Mouse (Mus musculus) urinary bladder, adult 18-20 months (tissue): ENCODE data around the gene Pde6g.
A peak's percentile ranks its signal among the peaks of the same experiment; 100 is the strongest.

Experiments
- DNase-seq, 2 experiments: peaks; one replicate each; pipeline ENCODE4 v3.0.0; 2022; ENCODE audit warnings: low spot score in 2 of 2, mixed read lengths in 2 of 2

Gene Pde6g

DNA sequence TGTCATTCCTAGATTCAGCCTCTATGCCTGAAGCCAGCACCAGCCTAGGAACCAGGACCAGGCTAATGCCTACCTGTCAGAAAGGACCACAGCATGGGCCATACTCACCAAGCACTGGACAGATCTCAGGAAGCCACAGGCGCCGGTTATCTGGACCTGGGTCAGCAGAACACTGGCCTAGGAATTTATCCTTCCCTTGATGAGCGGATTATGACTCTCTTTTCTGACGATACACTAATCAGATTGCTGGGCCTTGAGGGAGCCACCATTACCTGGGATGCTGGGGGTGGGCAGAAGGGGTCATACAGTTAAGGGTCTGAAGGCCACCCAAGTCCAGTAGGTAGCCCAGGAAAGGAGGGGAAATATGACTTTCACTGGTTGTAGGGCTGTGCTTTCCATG lies at the start of gene Pde6g:
Gene Pde6g, minus strand, starts transcription at position 195 of the 400 bp plus-strand sequence.
- DNase-seq = no peak

DNA sequence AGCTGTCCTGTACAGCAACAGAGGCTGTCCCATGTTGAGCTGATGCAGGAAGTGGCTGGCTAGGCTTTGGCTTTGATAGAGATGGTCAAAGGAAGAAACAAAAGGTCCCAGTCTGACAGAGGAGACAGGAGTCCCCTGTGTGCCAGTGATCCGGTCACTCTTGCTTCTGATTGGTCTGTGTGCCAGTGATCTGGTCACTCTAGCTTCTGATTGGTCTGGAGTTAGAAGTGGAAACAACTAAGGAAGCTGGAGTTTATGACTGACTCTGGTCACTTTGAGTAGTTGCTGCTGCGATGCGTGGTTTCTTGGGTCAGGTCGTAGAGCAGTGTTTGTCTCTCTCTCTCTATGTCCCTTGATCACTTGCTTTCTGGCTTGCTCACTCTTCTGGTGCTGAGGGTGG lies 48.4 kb upstream of the Pde6g start:
- DNase-seq = no peak

DNA sequence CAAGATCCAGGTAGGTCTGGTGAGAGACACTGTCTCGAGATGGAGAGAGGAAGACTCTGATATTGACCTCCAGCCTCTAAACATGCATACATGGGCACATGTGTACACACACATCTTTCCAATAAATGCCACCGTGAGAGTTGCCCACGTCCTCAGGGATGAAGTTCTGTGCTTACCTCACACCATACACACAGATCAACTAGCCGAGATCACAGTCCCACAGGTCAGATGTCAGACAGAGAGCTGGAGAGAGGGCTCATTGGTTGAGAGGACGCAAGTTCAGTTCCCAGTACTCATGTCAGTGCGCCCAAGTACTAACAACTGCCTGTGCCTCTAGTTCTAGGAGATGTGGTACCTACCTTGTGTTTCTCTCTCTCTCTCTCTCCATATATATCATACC lies 47.7 kb upstream of the Pde6g start:
- DNase-seq = no peak

DNA sequence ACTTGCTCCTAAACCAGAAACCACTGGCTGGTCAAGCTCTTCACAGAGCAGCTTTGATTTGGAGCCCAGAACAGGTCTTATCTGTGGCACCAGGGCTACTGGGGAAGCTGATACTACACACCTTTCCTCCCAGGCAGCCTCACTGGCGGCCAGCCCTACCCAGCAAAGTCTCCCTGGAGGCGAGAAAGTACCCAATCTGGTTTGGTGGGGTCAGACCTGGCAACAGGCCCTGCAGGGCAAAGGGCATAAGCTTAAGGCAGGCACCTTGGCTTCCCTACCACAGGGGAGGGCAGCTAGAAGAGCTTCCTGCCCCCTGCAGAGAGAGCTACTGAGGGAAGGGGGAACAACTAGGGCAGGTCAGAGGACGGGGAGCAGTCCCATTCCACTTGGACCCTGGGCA lies 47.1 kb upstream of the Pde6g start:
- peak; percentile 82 to 90 for DNase-seq

DNA sequence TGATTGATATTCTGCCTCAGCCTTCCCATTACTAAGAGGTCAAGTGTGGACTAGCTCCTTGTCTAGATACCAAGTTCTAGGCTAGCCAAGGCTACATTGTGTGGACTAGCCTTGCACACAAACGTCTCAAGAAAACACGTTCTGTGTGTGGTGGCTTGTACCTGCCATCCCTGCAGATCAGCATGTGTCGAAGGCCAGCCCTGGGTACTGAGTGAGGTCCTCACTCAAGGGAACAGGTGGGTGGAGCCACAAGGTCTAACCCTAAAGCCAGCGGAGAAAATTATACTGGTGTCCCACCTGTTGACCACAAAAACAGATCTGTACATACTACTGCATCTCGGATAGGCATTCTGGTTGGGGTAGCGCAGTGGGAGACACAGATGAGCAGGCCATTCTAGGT lies 46.6 kb upstream of the Pde6g start:
- no peak for DNase-seq

DNA sequence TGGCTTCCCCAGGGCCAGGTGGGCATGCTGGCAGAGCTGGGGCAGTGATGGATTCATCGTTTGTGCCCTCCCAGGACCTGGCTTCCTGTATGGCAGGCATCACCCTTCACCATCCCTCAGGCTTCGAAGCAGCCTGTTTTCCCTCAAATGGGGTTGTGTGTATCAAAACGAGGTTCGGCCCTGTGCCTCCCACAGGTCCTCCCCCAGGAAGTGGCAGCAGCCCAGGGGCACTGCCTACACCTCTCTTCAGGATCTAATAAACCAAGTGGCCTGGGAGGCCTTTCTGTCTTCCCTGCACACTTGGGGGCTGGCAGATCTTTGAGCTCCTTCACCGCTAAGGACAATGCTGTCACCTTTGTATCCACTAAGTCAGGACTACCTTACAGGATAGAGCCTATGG lies 45.6 kb upstream of the Pde6g start:
- DNase-seq = no peak

DNA sequence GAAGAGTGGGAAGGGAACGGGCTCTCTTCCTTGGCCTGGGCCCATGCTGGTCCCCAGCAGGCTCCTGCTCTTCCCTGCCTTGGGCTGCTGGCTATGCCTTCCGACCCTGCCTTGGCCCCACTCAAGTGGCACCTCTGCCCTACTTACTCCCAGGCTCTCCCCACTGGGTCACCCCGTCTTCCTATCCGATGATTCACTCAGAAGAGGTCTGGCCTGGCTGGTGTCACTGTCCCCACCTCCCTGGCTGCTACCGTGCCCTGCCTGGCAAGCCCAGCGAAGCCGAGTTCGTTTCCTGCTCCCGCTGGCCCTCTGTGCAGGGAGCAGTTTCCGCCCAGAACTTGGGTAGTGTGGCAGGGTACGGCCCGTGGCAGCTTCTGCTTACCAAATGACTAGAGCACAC lies 44.9 kb upstream of the Pde6g start:
- no peak for DNase-seq

DNA sequence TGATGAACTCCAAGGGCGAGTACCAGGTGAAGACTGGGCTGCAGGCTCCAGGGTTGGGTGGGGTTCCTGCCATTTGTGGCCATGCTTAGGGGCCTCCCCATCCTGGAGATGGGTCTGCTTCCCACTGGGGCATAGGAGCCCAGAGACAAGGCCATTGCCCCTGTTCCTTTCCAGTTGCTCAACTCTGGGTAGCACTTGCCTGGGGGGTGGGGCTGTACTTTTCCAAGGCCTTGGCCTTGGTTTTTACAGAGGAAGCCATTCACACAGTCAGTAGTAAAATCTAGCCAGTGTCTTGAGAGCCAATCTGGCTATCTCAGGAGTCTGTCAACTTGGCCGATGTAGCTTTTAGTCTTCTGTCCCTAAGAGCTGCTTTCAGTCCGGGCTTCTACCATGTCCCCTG lies 44.1 kb upstream of the Pde6g start:
- DNase-seq = no peak

DNA sequence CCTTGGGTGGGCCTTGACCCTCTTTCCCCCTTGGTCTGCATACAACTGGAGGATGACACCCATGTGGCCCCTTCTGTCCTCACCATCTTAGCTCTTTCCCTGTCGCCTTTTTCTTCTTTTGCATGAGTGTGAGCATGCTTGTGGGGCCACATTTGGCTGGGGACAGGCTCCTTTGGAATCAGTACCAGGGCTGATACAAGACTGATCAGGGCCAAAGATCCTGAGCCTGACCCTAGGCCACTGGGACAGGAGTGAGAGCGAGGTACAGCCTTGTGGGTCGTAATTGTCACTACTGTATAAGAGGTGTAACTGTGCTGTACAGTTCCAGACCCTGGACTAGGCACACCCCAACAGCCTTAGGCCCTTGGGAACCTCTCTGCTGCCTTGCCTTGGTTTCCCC lies 40.6 kb upstream of the Pde6g start:
- no peak for DNase-seq

DNA sequence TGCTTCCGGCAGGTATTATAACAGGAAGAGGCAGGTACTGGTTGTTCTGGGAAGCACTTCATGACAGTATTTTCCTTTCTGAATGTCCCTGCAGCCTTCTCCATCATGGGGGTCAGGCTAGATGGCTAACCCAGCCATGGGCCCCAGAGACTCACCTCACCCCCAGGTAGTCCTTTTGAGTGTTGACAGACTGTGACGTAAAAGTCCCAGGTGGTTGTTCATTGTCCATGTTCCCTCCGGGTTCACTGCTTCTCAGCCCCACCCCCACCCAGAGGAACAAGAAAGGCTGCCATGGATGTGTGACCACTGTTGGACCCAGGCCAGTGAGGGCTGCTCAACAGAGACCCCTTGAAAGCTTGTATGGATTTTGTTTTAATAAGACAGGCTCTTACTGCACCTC lies 40.1 kb upstream of the Pde6g start:
- no peak for DNase-seq

DNA sequence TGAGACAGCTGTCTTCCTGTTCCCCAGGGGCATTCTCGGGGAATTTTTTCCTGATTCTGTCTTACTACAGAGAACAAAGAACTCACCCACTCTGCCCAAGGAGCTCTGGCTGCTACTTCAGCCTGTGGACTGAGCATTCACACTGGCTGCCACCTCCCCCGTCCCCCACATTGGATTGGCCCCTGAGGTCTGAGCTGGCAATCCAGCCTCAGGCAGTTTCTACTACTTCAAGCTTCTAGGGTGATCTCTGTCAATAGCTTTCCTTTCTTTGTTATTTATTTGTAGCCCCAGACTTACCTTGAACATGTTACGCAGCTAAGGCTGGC lies 39.5 kb upstream of the Pde6g start:
- no peak for DNase-seq

DNA sequence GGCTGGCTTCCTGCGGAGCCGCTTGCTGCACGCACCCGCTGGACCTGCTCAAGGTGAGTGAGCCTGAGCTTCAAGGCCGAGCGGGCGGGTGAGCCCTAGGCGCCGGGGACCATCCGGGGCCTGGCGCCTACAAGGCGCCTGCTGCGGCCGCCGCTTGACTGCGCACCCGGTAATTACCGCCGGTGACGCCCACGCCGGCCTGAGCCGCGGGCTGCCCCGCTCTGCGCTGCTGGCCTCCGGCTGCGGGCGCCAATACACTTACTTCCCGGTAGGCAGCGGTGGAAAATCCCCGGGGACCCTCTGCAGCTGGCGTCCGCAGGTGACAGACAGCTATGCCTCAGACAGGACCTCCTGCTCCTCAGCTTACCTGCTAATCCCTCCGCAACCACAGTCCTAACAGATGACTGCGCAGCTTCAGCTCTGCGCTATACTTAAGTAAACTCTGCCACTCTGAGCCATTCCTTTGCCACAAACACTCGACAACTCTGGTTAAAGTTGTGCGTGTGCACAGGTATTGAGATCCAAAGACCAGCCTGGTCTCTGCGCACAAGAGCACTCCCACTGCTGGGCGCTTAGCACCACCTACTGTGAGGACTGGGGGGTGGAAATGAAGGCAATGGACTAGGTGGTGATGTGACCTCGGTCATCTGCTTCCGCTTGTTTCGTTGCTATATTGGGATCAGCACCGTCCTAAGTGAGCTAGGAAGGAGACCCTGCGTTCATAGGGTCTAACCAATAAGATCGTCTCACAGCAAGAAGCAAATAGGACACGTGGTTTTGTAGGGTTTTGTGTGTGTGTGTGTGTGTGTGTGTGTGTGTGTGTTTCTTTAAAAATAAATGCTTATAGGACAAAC lies 39.0 kb upstream of the Pde6g start:
- no peak for DNase-seq

DNA sequence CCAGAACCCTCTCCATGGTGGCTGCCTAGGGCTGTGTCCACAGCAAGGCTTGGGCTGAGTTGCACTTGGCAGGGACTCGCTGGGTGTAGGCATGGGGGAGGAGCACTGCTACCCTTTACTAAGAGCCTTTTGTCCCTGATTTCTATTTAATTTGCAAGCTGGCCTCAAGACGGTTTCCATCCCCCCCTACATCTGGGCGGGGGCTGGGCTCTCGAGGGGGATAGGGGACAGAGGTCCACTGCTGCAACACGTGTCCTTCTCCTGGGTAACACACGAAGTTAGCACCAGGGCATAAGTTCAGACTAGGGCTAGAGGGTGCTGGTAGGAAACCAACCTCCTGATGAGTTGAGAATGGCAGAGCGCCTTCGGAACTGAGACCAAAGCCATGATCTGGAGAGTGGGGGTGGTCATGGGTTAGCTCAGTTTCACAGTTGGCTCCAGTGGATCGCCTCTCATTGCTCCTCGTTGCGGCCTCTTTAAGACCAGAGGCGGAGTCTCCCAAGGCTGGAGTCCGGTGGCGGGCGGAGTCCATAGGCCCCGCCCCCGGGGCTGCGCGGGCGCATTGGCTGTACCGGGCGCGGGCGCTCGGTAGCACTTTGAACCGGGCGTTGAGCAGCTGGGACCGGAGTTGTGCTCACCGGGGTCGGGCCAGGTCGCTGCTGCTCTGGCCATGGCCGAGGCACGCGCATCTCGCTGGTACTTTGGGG lies 38.2 kb upstream of the Pde6g start, which contains the start of gene Slc25a10:
Gene Slc25a10, plus strand, starts transcription at position 524 of the 707 bp plus-strand sequence.
- peak; percentile 81 to 85 for DNase-seq

DNA sequence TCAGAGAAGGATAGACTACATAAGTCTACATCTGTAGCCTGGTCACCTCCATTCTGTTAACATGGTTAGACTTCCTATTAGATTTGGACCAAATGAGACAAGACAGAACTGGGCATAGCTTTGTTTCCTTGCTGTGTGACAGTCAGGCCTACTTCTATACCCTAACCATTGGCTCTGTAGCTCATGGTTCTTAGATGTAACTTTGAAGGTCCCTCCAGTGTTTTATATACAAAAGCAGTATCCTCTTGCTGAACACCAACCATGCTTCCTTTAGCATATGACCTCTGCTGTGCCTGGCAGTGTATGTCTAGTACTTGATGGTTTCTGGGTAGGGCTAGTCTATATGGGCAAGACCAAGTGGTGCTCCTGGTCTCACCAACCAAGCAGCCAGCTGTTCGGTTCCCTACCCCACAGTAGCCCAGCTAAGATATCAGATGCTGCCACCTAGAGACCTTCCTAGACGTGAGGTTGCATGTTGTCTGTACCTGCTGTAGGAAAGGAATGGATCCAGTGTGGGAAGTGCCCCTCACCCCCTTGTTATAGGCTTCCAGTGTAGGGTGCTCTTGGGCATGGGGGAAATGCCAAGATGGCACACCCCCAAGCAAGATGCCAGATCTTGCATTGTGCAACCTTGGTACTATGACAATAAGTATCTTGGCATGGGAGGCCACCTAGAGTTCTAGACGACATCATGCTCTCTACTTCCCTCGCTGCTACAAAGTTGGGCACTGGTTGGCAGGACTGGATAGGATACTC lies 37.2 kb upstream of the Pde6g start:
- DNase-seq = no peak

DNA sequence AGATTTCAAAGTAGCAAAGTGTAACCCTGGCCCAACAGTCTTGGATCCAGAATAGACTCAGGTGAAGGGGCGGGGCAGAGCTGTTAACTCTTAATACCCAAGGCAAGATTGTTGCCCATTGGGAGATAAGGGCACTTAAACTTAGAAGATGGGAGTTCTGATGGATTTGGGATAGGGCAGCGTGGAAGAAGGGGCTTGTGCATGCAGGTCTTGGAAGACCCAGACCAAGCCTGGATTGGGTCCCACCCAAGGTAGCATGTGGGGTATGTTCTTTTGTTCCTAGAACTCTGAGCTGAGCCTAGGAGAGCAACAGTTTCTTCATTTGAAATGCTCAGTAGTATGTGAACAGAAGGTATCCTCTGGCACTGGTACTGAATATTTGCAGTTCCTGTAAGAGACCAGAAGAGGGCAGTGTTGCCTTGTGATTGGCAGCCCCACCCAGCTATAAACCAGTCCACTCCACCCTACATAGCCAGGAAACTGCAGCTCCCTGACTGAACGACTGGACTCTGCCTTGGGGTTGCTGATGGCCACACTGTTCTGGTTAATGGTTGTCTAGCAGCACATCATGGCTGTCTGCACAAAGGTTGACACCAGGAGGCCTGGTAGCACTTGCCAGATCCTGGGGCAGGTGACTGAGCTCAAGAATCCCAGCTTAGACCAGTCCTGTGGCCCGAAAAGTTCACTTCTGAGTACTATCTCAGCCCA lies 35.9 kb upstream of the Pde6g start:
- DNase-seq = peak; percentile 39 to 72

DNA sequence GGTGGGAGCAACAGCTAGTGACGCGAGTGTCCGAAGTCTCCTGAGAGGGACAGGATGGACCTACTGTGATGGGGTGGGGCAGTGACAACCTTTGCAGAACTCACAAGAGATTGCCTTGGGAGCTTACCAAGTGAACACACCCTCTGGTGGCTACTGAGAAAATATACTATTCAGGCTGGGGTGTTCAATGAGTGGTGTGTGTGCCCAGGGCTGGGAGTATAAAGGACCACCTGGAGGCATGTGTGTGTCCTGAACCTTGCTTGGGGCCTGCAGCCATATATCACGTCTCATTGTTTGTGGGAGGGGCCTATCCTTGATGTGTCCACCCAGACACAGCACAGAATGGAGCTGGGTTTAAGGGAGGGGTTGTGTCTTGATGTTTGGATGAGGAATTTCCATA lies 35.2 kb upstream of the Pde6g start:
- DNase-seq = no peak

DNA sequence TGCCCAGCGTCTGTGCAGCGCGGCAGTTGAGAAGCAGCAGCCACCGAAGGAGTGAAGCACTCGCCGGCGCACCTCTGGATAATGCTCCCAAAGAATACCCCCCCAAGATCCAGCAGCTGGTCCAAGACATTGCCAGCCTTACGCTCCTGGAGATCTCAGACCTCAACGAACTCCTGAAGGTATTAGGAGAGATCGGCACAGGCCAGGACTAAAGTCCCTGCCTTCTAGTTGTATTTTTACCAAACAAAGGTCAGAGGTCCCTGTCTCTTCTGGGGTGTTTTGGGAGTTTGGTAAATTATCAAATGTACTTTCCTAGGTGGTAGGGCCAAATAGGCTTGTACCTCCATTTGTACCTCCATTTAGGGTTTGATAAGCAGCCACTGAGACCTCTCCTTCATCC lies 32.0 kb upstream of the Pde6g start:
- DNase-seq = no peak

DNA sequence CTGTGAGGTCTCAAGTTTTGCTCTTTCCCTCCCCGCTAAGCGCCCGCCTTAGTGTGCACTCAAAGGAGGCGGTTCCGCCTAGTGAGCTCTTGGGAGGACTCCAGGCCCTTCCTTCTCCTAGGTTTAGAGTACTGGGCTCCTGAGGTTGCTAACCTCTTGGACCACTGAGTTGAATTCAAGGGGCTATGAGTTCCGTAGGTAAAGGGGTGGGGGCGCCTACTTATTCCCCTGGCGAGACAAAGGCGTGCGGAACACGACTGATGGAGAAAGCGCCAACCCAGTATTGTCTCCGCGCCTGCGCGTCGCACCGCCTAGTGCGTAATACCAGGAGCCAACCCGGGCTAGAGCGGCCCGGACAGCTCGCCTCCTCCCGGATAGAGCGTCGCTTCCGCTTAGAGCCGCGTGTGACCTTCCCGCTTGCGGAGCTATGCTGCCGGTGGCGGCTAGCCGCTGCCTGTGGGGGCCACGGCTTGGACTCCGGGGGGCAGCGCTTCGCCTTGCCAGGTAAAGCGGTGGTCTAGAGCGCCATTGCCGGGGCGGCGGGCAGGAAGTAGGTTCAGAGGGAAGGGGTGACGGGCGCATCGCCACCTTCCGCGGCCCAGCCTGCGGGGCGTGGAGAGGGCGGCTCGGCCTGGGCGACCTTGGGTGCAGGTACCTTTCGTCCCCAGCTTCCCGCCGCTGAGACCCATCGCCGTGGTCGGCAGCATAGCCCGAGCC lies 31.1 kb upstream of the Pde6g start, which contains the start of gene Mrpl12:
Gene Mrpl12, plus strand, starts transcription at position 349 of the 717 bp plus-strand sequence.
- peak; percentile 82 to 84 for DNase-seq

DNA sequence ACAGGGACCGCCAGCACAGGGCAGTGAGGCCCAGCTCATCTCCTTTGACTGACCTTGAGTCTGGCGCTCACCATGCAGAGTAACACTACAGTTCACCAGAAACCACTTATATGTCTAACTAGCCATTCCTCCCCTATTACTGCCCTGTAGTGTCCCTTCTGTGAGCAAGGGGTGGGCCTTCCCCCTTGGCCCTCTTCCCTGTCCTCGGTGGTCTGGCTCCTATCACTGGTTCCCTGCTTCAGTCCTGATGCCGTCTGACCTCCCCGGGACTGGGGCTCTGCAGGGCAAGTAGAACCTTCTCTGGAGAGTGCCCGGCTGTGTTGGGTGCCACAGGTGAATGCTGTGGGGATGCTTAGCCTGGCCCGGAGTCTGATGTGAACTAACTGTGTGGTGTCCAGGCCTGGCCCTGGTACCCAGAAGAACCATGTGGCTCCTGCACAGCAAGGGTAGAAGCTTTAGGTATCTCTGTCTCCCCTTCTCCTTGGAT lies 30.2 kb upstream of the Pde6g start:
- DNase-seq = no peak

DNA sequence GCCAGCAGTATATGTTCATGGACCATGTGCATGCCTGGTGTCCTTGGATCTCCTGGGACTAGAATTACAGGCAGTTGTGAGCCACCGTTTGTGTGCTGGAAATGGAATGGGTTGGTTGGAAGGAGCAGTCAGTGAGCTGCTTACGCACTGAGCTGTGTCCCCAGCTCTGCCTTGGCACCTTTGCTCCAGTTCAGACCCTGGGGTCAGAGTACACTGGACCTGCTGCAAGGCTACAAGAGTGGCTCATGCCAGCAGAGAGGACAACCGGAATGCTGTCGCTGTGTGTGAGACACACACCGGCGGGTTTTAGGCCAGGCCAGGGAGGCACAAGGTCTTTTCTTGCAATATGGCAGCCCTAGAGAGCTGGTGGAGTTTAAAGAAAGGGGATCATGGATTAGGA lies 18.8 kb upstream of the Pde6g start:
- no peak for DNase-seq

DNA sequence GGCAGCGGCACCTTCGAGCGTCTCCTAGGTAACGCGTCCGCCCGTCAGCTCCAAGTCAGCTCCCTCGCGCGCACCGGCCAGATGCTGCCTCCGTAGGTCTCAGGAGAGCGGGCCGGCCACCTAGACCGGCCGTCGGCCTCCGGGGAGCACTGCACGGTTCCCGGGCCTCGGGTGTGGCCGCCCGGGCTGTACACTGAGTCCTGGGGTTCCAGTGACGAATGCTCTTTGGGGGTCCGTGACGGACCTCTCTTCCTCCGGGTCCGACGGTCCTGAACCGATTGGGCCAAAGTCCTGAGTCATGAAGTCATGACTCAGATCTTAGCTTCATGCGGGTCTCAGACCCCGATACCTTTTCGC lies 14.4 kb upstream of the Pde6g start:
- no peak for DNase-seq
